Mouse (Mus musculus) embryonic facial prominence, embryonic 15.5 days (tissue): ENCODE results near the gene Usp19. TPM values are rescaled to one million over a fixed set of nuclear protein-coding genes. Genes with fewer than 3 reads are reported as not detected.

Experiments
- ATAC-seq: fragments of 200-750 bp; cut with Nextera tagmentation; 2 replicates; pipeline ENCODE4 v1.8.0; 2017; ENCODE audit warnings: low read depth, moderate TSS enrichment; ENCODE audit not compliant: insufficient number of reproducible peaks, low FRiP score, low TSS enrichment
- H3K27ac ChIP-seq: fragments of 300-500 bp; sonication (generic); replicated peaks from 2 replicates; pipeline ENCODE4 v1.5.1; 2015; ENCODE audit warnings: mild to moderate bottlenecking, inconsistent platforms
- H3K27me3 ChIP-seq: fragments of 300-500 bp; sonication (generic); 2 replicates; pipeline ENCODE4 v1.6.1; 2015; ENCODE audit warnings: inconsistent platforms
- H3K36me3 ChIP-seq: fragments of 300-500 bp; sonication (generic); 2 replicates; pipeline ENCODE4 v1.6.1; 2015; ENCODE audit warnings: mild to moderate bottlenecking, inconsistent platforms
- H3K4me1 ChIP-seq: fragments of 300-500 bp; sonication (generic); 2 replicates; pipeline ENCODE4 v1.6.1; 2015; ENCODE audit warnings: inconsistent platforms
- H3K4me2 ChIP-seq: fragments of 300-500 bp; sonication (generic); replicated peaks from 2 replicates; pipeline ENCODE4 v1.6.1; 2015; ENCODE audit warnings: mild to moderate bottlenecking, inconsistent platforms
- H3K4me3 ChIP-seq: fragments of 300-500 bp; sonication (generic); replicated peaks from 2 replicates; pipeline ENCODE4 v1.5.1; 2015; ENCODE audit warnings: mild to moderate bottlenecking, inconsistent platforms
- H3K9ac ChIP-seq: fragments of 300-500 bp; sonication (generic); 2 replicates; pipeline ENCODE4 v1.6.1; 2015; ENCODE audit warnings: inconsistent platforms
- H3K9me3 ChIP-seq: fragments of 300-500 bp; sonication (generic); replicated peaks from 2 replicates; pipeline ENCODE4 v1.6.1; 2016; ENCODE audit warnings: inconsistent platforms
- WGBS: fragments of 180-500 bp; shearing (Covaris S2); methylation state at CpG from one replicate; pipeline ENCODE4 v1.1.7; 2015; 5-methylcytosine and 5-hydroxymethylcytosine counted together
- polyA plus RNA-seq: library from polyadenylated mRNA; unstranded; fragments of >200 nt; fragmentation: Nextera tagmentation; extraction: Ambion mirVana; gene quantifications from 2 replicates; pipeline ENCODE4 v1.2.1, GENCODE M21; 2015

Usp19 gene
- polyA plus RNA-seq, 1 experiment from 2014 or later: 75.4 TPM

- no peak for ATAC-seq
- Histone ChIP-seq H3K36me3 (peaks cover 24% of the 10 kb centered on the region), H3K9ac (no peak overlapping the region), H3K4me1 (no peaks in the 10 kb centered on the region), H3K27me3 (no peaks in the 10 kb centered on the region), H3K4me3 (no peak overlapping the region), H3K9me3 (no peaks in the 10 kb centered on the region), H3K4me2 (no peak overlapping the region), H3K27ac (no peak overlapping the region)
- 71% methylated on average over 4 of the region's 4 CpGs for WGBS
Measured at GRCm38 (mm10) chr9:108469845-108470244, 20.6 kb upstream of the Usp19 start.

DNA sequence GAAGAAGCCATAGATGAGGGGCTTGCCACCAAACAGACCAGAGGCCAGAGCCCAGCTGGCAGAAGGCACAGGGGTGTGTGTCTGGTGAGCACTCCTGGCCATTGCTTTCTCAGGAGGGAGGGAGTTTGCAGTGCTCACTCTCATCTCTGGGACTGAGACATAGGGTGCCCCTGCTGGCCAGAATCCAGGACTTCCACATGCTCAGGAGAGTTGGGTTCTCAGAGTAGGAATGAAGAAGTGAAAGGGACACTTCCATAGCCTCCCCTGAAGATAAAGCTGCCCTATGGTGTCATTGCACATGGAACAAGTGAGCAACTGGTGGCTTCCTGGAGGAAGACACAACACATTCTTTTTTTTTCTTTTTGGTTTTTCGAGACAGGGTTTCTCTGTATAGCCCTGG is 15.9 kb upstream of the Usp19 start:
- no peak overlapping the region for H3K27ac ChIP-seq
- no peaks in the 10 kb centered on the region for H3K9me3 ChIP-seq
- H3K9ac ChIP-seq: no peak overlapping the region
- no peak overlapping the region for H3K4me3 ChIP-seq
- peaks cover 8% of the 10 kb centered on the region for H3K4me1 ChIP-seq
- H3K4me2 ChIP-seq: no peak overlapping the region
- no peak for ATAC-seq
- no peaks in the 10 kb centered on the region for H3K36me3 ChIP-seq
- WGBS: 89% methylated on average over 1 of the region's 1 CpGs
- no peaks in the 10 kb centered on the region for H3K27me3 ChIP-seq

DNA sequence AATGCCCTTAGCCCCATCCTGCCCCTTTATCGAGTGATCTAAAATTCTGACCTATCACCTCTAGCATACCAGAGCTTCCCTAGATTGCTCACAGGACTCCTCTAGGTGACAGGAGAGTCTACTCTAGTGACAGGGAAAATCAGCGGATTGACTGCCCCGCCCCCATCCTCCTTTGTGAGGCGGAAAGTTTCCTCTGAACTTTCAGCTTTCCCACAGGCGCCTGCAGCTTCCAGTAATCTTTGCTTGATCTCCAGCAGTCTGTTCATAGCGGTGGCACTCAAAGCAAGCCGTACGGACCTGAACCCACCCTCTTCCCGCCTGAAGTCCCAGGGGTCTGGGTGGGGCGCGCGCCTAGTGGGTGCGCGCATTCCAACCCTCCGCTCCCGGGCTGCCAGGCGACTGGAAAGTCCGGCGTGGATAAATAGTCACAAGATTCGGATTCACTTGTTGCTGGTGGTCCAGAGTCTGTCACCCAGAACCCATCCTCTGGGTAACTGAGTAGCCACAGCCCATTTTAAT is 11.7 kb upstream of the Usp19 start:
- peak; percentile 79 for ATAC-seq
- H3K27me3 ChIP-seq: no peaks in the 10 kb centered on the region
- H3K9ac ChIP-seq: peak overlapping the region; percentile 39
- 0% methylated on average over 20 of the region's 20 CpGs for WGBS
- H3K27ac ChIP-seq: peak overlapping the region; percentile 91
- peaks cover 27% of the 10 kb centered on the region for H3K4me1 ChIP-seq
- H3K9me3 ChIP-seq: no peaks in the 10 kb centered on the region
- peaks cover 24% of the 10 kb centered on the region for H3K36me3 ChIP-seq
- peak overlapping the region; percentile 55 for H3K4me3 ChIP-seq
- peak overlapping the region; percentile 80 for H3K4me2 ChIP-seq

DNA sequence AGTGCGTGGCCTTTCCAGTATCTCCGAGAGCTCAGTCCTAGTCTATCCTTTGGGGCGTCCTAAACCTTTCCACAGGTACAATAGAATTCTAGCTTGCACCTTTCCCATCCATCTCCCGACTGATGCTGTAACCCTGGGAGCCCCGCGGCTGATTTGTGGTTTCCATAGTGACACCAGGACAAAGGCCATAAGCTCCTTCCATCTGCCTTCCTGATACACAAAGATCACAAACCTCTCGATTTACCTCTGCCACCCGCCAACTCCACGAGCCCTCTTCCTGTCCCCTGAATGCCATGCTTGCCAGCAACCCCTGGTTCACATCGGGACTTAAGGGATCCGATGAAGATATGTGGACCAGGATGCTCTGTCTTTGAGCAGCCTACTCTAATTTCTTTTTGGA is 11.2 kb upstream of the Usp19 start:
- Histone ChIP-seq H3K27ac (peak overlapping the region; percentile 91), H3K4me3 (peak overlapping the region; percentile 63), H3K36me3 (peaks cover 30% of the 10 kb centered on the region), H3K9ac (0 out of 2 replicates have a peak overlapping the region, but pooled peaks have one; percentile 39), H3K9me3 (no peaks in the 10 kb centered on the region), H3K27me3 (no peaks in the 10 kb centered on the region), H3K4me2 (peak overlapping the region; percentile 80), H3K4me1 (peaks cover 27% of the 10 kb centered on the region)
- no peak for ATAC-seq
- WGBS: 34% methylated on average over 11 of the region's 11 CpGs

- Histone ChIP-seq H3K27me3 (no peaks in the 10 kb centered on the region), H3K4me3 (peak within 1 kb of the TSS; percentile 63), H3K27ac (peak within 1 kb of the TSS; percentile 91), H3K4me1 (peaks cover 27% of the 10 kb centered on the region), H3K4me2 (peak within 1 kb of the TSS; percentile 80), H3K36me3 (peaks cover 34% of the 10 kb centered on the region), H3K9me3 (no peaks in the 10 kb centered on the region), H3K9ac (peak within 1 kb of the TSS; percentile 69)
- 6% methylated on average over 10 of the region's 10 CpGs for WGBS
- ATAC-seq: peak; percentile 44
Measured at GRCm38 (mm10) chr9:108479721-108480351, 10.6 kb upstream of the Usp19 start, which contains the start of gene Lamb2. TSS of gene Lamb2 (plus strand) at chr9:108479736.

- H3K9ac ChIP-seq: no peak overlapping the region
- no peaks in the 10 kb centered on the region for H3K27me3 ChIP-seq
- H3K4me2 ChIP-seq: peak overlapping the region; percentile 80
- 89% methylated on average over 28 of the region's 28 CpGs for WGBS
- H3K27ac ChIP-seq: no peak overlapping the region
- peaks cover 45% of the 10 kb centered on the region for H3K36me3 ChIP-seq
- no peaks in the 10 kb centered on the region for H3K9me3 ChIP-seq
- H3K4me1 ChIP-seq: peaks cover 27% of the 10 kb centered on the region
- peak overlapping the region; percentile 63 for H3K4me3 ChIP-seq
- no peak for ATAC-seq
Measured at GRCm38 (mm10) chr9:108480813-108481519, 9.4 kb upstream of the Usp19 start.

- ATAC-seq: no peak
- no peak overlapping the region for H3K9ac ChIP-seq
- H3K9me3 ChIP-seq: no peaks in the 10 kb centered on the region
- peaks cover 52% of the 10 kb centered on the region for H3K36me3 ChIP-seq
- H3K4me1 ChIP-seq: peaks cover 27% of the 10 kb centered on the region
- H3K4me3 ChIP-seq: no peak overlapping the region
- H3K27ac ChIP-seq: no peak overlapping the region
- 87% methylated on average over 19 of the region's 19 CpGs for WGBS
- H3K27me3 ChIP-seq: no peaks in the 10 kb centered on the region
- no peak overlapping the region for H3K4me2 ChIP-seq
Measured at GRCm38 (mm10) chr9:108481520-108482210, 8.7 kb upstream of the Usp19 start.

GRCm38 (mm10) chr9:108483051-108483790 is 7.2 kb upstream of the Usp19 start:
- Histone ChIP-seq H3K4me3 (no peak overlapping the region), H3K9me3 (no peaks in the 10 kb centered on the region), H3K4me1 (peaks cover 27% of the 10 kb centered on the region), H3K36me3 (peaks cover 68% of the 10 kb centered on the region), H3K27me3 (no peaks in the 10 kb centered on the region), H3K9ac (no peak overlapping the region), H3K4me2 (no peak overlapping the region), H3K27ac (no peak overlapping the region)
- WGBS: 93% methylated on average over 18 of the region's 18 CpGs
- ATAC-seq: no peak

DNA sequence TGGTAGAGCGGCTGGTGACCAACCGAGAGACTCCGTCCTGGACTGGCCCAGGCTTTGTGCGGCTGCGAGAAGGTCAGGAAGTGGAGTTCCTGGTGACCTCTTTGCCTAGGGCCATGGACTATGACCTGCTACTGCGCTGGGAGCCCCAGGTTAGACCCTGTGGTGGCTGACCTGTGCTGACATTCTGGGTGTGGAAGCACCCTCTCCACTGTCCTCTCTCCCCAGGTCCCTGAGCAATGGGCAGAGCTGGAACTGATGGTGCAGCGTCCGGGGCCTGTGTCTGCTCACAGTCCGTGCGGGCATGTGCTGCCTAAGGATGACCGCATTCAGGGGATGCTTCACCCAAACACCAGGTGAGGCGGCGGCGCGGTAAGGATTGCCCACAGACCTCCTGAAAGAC is 6.4 kb upstream of the Usp19 start:
- H3K27ac ChIP-seq: no peak overlapping the region
- no peak overlapping the region for H3K4me3 ChIP-seq
- no peak overlapping the region for H3K9ac ChIP-seq
- peaks cover 24% of the 10 kb centered on the region for H3K4me1 ChIP-seq
- peaks cover 76% of the 10 kb centered on the region for H3K36me3 ChIP-seq
- H3K4me2 ChIP-seq: no peak overlapping the region
- 92% methylated on average over 15 of the region's 15 CpGs for WGBS
- ATAC-seq: no peak
- no peaks in the 10 kb centered on the region for H3K27me3 ChIP-seq
- no peaks in the 10 kb centered on the region for H3K9me3 ChIP-seq

GRCm38 (mm10) chr9:108485301-108485875 is 5.0 kb upstream of the Usp19 start:
- no peak for ATAC-seq
- no peak overlapping the region for H3K4me2 ChIP-seq
- no peaks in the 10 kb centered on the region for H3K27me3 ChIP-seq
- 93% methylated on average over 19 of the region's 19 CpGs for WGBS
- H3K4me1 ChIP-seq: peaks cover 19% of the 10 kb centered on the region
- no peaks in the 10 kb centered on the region for H3K9me3 ChIP-seq
- no peak overlapping the region for H3K27ac ChIP-seq
- peaks cover 83% of the 10 kb centered on the region for H3K36me3 ChIP-seq
- H3K9ac ChIP-seq: no peak overlapping the region
- H3K4me3 ChIP-seq: no peak overlapping the region
